Mouse (Mus musculus) thymus, adult 2 months (tissue): ENCODE results near the gene Etv6.

Experiments
- CTCF ChIP-seq: fragments of 200-500 bp; IDR thresholded peaks from 2 replicates; pipeline ENCODE4 v1.5.1; 2012; ENCODE audit warnings: mild to moderate bottlenecking, control low read depth, low read length, moderate library complexity, borderline replicate concordance; ENCODE audit not compliant: control insufficient read depth, poor library complexity, insufficient read depth; ENCODE audit errors: extremely low read depth
- POLR2A ChIP-seq: fragments of 200-500 bp; IDR thresholded peaks from 2 replicates; pipeline ENCODE4 v1.6.1; 2012; ENCODE audit warnings: mild to moderate bottlenecking, low read length, control low read depth, moderate library complexity; ENCODE audit not compliant: control insufficient read depth, poor library complexity, insufficient read depth; ENCODE audit errors: extremely low read depth

GRCm38 (mm10) chr6:134173439-134173838 is 137.9 kb downstream of the Etv6 start:
- TF ChIP-seq CTCF (no peak), POLR2A (no peak)
